Mouse (Mus musculus): ENCODE results near the gene Krtcap2. TPM values are rescaled to one million over a fixed set of nuclear protein-coding genes. Genes with fewer than 3 reads are reported as not detected.

The Krtcap2 gene
- 96.7 TPM for total RNA-seq (2023)

GRCm38 (mm10) chr3:89245688-89246171, at the start of gene Krtcap2:
TSS of gene Krtcap2 (plus strand) at chr3:89245966.

GRCm38 (mm10) chr3:89202253-89203141, 43.3 kb upstream of the Krtcap2 start, which contains the start of gene Gba:
TSS of gene Gba (plus strand) at chr3:89202928.

GRCm38 (mm10) chr3:89214681-89215411, 30.9 kb upstream of the Krtcap2 start, which contains the start of gene Thbs3:
TSS of gene Thbs3 (plus strand) at chr3:89215180.

GRCm38 (mm10) chr3:89226900-89227299, 18.9 kb upstream of the Krtcap2 start, which contains the start of gene Mtx1:
TSS of gene Mtx1 (minus strand) at chr3:89227088.

GRCm38 (mm10) chr3:89228836-89229235, 16.9 kb upstream of the Krtcap2 start, which contains the start of gene Muc1:
TSS of gene Muc1 (plus strand) at chr3:89229057.

GRCm38 (mm10) chr3:89246261-89247100, 715 bp downstream of the Krtcap2 start, which contains the start of gene Trim46:
TSS of gene Trim46 (minus strand) at chr3:89246309.

GRCm38 (mm10) chr3:89259076-89259475, 13.3 kb downstream of the Krtcap2 start, which contains the start of gene Dpm3:
TSS of gene Dpm3 (plus strand) at chr3:89259358.

GRCm38 (mm10) chr3:89270051-89270755, 24.4 kb downstream of the Krtcap2 start, which contains the start of gene Slc50a1:
TSS of gene Slc50a1 (minus strand) at chr3:89270570.

GRCm38 (mm10) chr3:89280606-89281511, 35.1 kb downstream of the Krtcap2 start, which contains the start of gene Efna1:
TSS of gene Efna1 (minus strand) at chr3:89281142.

Other genes starting within 250 kb of the Krtcap2 start
- gene Rusc1, start 152.7 kb upstream of the Krtcap2 start, total RNA-seq (2023) = 80.4 TPM
- gene Gm43738, start 144.9 kb upstream of the Krtcap2 start, total RNA-seq (2023) = not detected
- gene Fdps, start 144.0 kb upstream of the Krtcap2 start, total RNA-seq (2023) = 24.2 TPM
- gene Pklr, start 109.8 kb upstream of the Krtcap2 start, total RNA-seq (2023) = not detected
- 19.3 TPM for gene Hcn3, start 85.8 kb upstream of the Krtcap2 start, total RNA-seq (2023)
- gene Clk2, start 81.2 kb upstream of the Krtcap2 start, total RNA-seq (2023) = 122 TPM
- 152 TPM for gene Scamp3, start 68.5 kb upstream of the Krtcap2 start, total RNA-seq (2023)
- gene Fam189b, start 62.8 kb upstream of the Krtcap2 start, total RNA-seq (2023) = 176 TPM
- 67.9 TPM for gene Gba, start 43.0 kb upstream of the Krtcap2 start, total RNA-seq (2023)
- gene Thbs3, start 30.8 kb upstream of the Krtcap2 start, total RNA-seq (2023) = 6.5 TPM
- 193 TPM for gene Mtx1, start 18.9 kb upstream of the Krtcap2 start, total RNA-seq (2023)
- gene Muc1, start 16.9 kb upstream of the Krtcap2 start, total RNA-seq (2023) = not detected
- 1.5 TPM for gene Trim46, start 343 bp downstream of the Krtcap2 start, total RNA-seq (2023)
- 72.2 TPM for gene Dpm3, start 13.4 kb downstream of the Krtcap2 start, total RNA-seq (2023)
- gene Slc50a1, start 24.6 kb downstream of the Krtcap2 start, total RNA-seq (2023) = 126 TPM
- not detected for gene Efna1, start 35.2 kb downstream of the Krtcap2 start, total RNA-seq (2023)
- gene Efna3, start 77.0 kb downstream of the Krtcap2 start, total RNA-seq (2023) = not detected
- not detected for gene Efna4, start 92.1 kb downstream of the Krtcap2 start, total RNA-seq (2023)
- gene Adam15, start 104.0 kb downstream of the Krtcap2 start, total RNA-seq (2023) = 2.8 TPM
- gene Dcst2, start 116.0 kb downstream of the Krtcap2 start, total RNA-seq (2023) = not detected
- not detected for gene Dcst1, start 119.3 kb downstream of the Krtcap2 start, total RNA-seq (2023)
- 6.8 TPM for gene Zbtb7b, start 148.8 kb downstream of the Krtcap2 start, total RNA-seq (2023)
- not detected for gene Lenep, start 156.8 kb downstream of the Krtcap2 start, total RNA-seq (2023)
- gene Flad1, start 165.9 kb downstream of the Krtcap2 start, total RNA-seq (2023) = 29.3 TPM
- 2.8 TPM for gene Cks1b, start 172.4 kb downstream of the Krtcap2 start, total RNA-seq (2023)
- gene Shc1, start 172.5 kb downstream of the Krtcap2 start, total RNA-seq (2023) = 95.4 TPM
- 48.9 TPM for gene Pygo2, start 184.2 kb downstream of the Krtcap2 start, total RNA-seq (2023)
- 98.2 TPM for gene Pbxip1, start 190.7 kb downstream of the Krtcap2 start, total RNA-seq (2023)
- gene Pmvk, start 208.6 kb downstream of the Krtcap2 start, total RNA-seq (2023) = 13.5 TPM

All from CD8-positive naive resting alpha-beta T cell, adult 57 days (primary cell).